Mouse (Mus musculus): ENCODE results near the gene Rad54l2.

DNA sequence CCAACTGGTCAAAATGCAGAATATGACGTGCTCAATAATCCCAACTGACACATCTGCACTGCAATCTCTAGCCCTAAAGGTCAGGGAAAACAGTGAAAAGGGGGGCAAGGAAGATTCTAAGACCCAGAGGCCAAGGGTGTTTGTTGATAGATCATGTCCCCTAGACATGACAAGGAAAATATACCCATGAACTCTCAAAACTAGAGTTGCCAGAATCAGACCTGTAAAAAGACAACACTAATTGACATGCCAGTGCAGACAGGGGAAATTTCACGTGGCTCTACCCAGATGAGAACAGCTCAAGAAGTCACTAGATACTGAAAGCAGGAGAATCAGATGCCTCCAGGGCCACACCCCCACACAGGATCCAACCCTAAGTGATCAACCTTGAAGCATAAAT, 55.3 kb downstream of the Rad54l2 start:
- TF ChIP-seq CTCF (IDR thresholded peaks at IDR 0.05; ENCODE audit: low read depth) (no peak), EP300 (optimal IDR thresholded peaks at IDR 0.05) (no peak)
